Mouse (Mus musculus) liver, embryonic 15.5 days (tissue): ENCODE data around the gene Gsc2. TPM values are rescaled to one million over a fixed set of nuclear protein-coding genes. Genes with fewer than 3 reads are reported as not detected.

Experiments
- ATAC-seq: fragments of 200-750 bp; cut with Nextera tagmentation; 2 replicates; pipeline ENCODE4 v1.8.0; 2017; ENCODE audit warnings: moderate number of reproducible peaks, mild to moderate bottlenecking, moderate library complexity; ENCODE audit not compliant: insufficient read depth
- H3K27ac ChIP-seq: fragments of 300-500 bp; sonication (generic); replicated peaks from 2 replicates; pipeline ENCODE4 v1.5.1; 2015; ENCODE audit warnings: mild to moderate bottlenecking, inconsistent platforms
- H3K27me3 ChIP-seq: fragments of 300-500 bp; sonication (generic); 2 replicates; pipeline ENCODE4 v1.6.1; 2015; ENCODE audit warnings: mild to moderate bottlenecking, inconsistent platforms
- H3K36me3 ChIP-seq: fragments of 300-500 bp; sonication (generic); replicated peaks from 2 replicates; pipeline ENCODE4 v1.6.1; 2015; ENCODE audit warnings: moderate library complexity, mild to moderate bottlenecking, inconsistent platforms
- H3K4me1 ChIP-seq: fragments of 300-500 bp; sonication (generic); replicated peaks from 2 replicates; pipeline ENCODE4 v1.6.1; 2015; ENCODE audit warnings: inconsistent platforms
- H3K4me2 ChIP-seq: fragments of 300-500 bp; sonication (generic); 2 replicates; pipeline ENCODE4 v1.6.1; 2015; ENCODE audit warnings: moderate library complexity, mild to moderate bottlenecking, inconsistent platforms
- H3K4me3 ChIP-seq: fragments of 300-500 bp; sonication (generic); replicated peaks from 2 replicates; pipeline ENCODE4 v1.5.1; 2015; ENCODE audit warnings: mild to moderate bottlenecking, inconsistent platforms
- H3K9ac ChIP-seq: fragments of 300-500 bp; sonication (generic); 2 replicates; pipeline ENCODE4 v1.6.1; 2015; ENCODE audit warnings: moderate library complexity, mild to moderate bottlenecking, inconsistent platforms
- H3K9me3 ChIP-seq: fragments of 300-500 bp; sonication (generic); replicated peaks from 2 replicates; pipeline ENCODE4 v1.6.1; 2016; ENCODE audit warnings: inconsistent platforms
- WGBS: fragments of 180-500 bp; shearing (Covaris S2); methylation state at CpG from one replicate; pipeline ENCODE4 v1.1.7; 2015; ENCODE audit warnings: mixed read lengths; ENCODE audit not compliant: insufficient replicate concordance; 5-methylcytosine and 5-hydroxymethylcytosine counted together
- polyA plus RNA-seq: library from polyadenylated mRNA; unstranded; fragments of >200 nt; fragmentation: Nextera tagmentation; extraction: Ambion mirVana; gene quantifications from 2 replicates; pipeline ENCODE4 v1.2.1, GENCODE M21; 2015

Gsc2 gene
- polyA plus RNA-seq, 1 experiment from 2014 or later: not detected

- Histone ChIP-seq H3K36me3 (no peaks in the 10 kb centered on the region), H3K27me3 (no peaks in the 10 kb centered on the region), H3K27ac (peak overlapping the region; percentile 86), H3K4me2 (peak overlapping the region; percentile 49; the same call in 1 of the 2 replicates), H3K4me1 (peaks cover 37% of the 10 kb centered on the region), H3K9me3 (no peaks in the 10 kb centered on the region), H3K9ac (no peak overlapping the region), H3K4me3 (no peak overlapping the region)
- no peak for ATAC-seq
- WGBS: 27% methylated on average over 7 of the region's 7 CpGs
Measured at GRCm38 (mm10) chr16:17938187-17938586, 23.3 kb upstream of the Gsc2 start.

GRCm38 (mm10) chr16:17936776-17937175 is 21.9 kb upstream of the Gsc2 start:
- no peak for ATAC-seq
- Histone ChIP-seq H3K4me1 (peaks cover 41% of the 10 kb centered on the region), H3K27ac (no peak overlapping the region), H3K9me3 (no peaks in the 10 kb centered on the region), H3K36me3 (no peaks in the 10 kb centered on the region), H3K4me2 (no peak overlapping the region), H3K27me3 (no peaks in the 10 kb centered on the region), H3K4me3 (no peak overlapping the region), H3K9ac (no peak overlapping the region)
- WGBS: 70% methylated on average over 10 of the region's 10 CpGs

GRCm38 (mm10) chr16:17934445-17934910 is 19.6 kb upstream of the Gsc2 start:
- Histone ChIP-seq H3K27me3 (no peaks in the 10 kb centered on the region), H3K4me1 (peaks cover 43% of the 10 kb centered on the region), H3K27ac (peak overlapping the region; percentile 77), H3K9ac (no peak overlapping the region), H3K9me3 (no peaks in the 10 kb centered on the region), H3K36me3 (no peaks in the 10 kb centered on the region), H3K4me3 (no peak overlapping the region), H3K4me2 (no peak overlapping the region)
- no peak for ATAC-seq
- 22% methylated on average over 3 of the region's 3 CpGs for WGBS

GRCm38 (mm10) chr16:17933594-17934444 is 19.0 kb upstream of the Gsc2 start:
- Histone ChIP-seq H3K27me3 (no peaks in the 10 kb centered on the region), H3K4me3 (no peak overlapping the region), H3K4me1 (peaks cover 43% of the 10 kb centered on the region), H3K36me3 (no peaks in the 10 kb centered on the region), H3K9me3 (no peaks in the 10 kb centered on the region), H3K9ac (0 out of 2 replicates have a peak overlapping the region, but pooled peaks have one; percentile 12), H3K27ac (peak overlapping the region; percentile 77), H3K4me2 (0 out of 2 replicates have a peak overlapping the region, but pooled peaks have one; percentile 1)
- 22% methylated on average over 9 of the region's 9 CpGs for WGBS
- ATAC-seq: peak; percentile 69

GRCm38 (mm10) chr16:17931906-17932460 is 17.1 kb upstream of the Gsc2 start:
- H3K36me3 ChIP-seq: no peaks in the 10 kb centered on the region
- H3K27me3 ChIP-seq: no peaks in the 10 kb centered on the region
- no peak overlapping the region for H3K27ac ChIP-seq
- peaks cover 48% of the 10 kb centered on the region for H3K4me1 ChIP-seq
- no peak overlapping the region for H3K4me3 ChIP-seq
- no peaks in the 10 kb centered on the region for H3K9me3 ChIP-seq
- WGBS: 68% methylated on average over 5 of the region's 5 CpGs
- ATAC-seq: no peak
- H3K4me2 ChIP-seq: no peak overlapping the region
- no peak overlapping the region for H3K9ac ChIP-seq

GRCm38 (mm10) chr16:17929631-17930030 is 14.8 kb upstream of the Gsc2 start:
- H3K36me3 ChIP-seq: peaks cover 15% of the 10 kb centered on the region
- peak overlapping the region; percentile 14; the same call in 1 of the 2 replicates for H3K27ac ChIP-seq
- no peaks in the 10 kb centered on the region for H3K27me3 ChIP-seq
- ATAC-seq: no peak
- WGBS: 86% methylated on average over 2 of the region's 2 CpGs
- H3K9ac ChIP-seq: no peak overlapping the region
- H3K4me3 ChIP-seq: no peak overlapping the region
- no peaks in the 10 kb centered on the region for H3K9me3 ChIP-seq
- H3K4me1 ChIP-seq: peaks cover 62% of the 10 kb centered on the region
- no peak overlapping the region for H3K4me2 ChIP-seq

GRCm38 (mm10) chr16:17929211-17929610 is 14.4 kb upstream of the Gsc2 start:
- H3K27me3 ChIP-seq: no peaks in the 10 kb centered on the region
- peak overlapping the region; percentile 92 for H3K27ac ChIP-seq
- H3K4me3 ChIP-seq: no peak overlapping the region
- peaks cover 15% of the 10 kb centered on the region for H3K36me3 ChIP-seq
- H3K4me1 ChIP-seq: peaks cover 57% of the 10 kb centered on the region
- ATAC-seq: no peak
- H3K4me2 ChIP-seq: peak overlapping the region; percentile 100; the same call in 1 of the 2 replicates
- WGBS: 22% methylated on average over 2 of the region's 2 CpGs
- no peaks in the 10 kb centered on the region for H3K9me3 ChIP-seq
- no peak overlapping the region for H3K9ac ChIP-seq

GRCm38 (mm10) chr16:17928627-17929104 is 13.8 kb upstream of the Gsc2 start:
- Histone ChIP-seq H3K27me3 (no peaks in the 10 kb centered on the region), H3K4me1 (peaks cover 52% of the 10 kb centered on the region), H3K36me3 (peaks cover 15% of the 10 kb centered on the region), H3K9ac (peak overlapping the region; percentile 83), H3K4me2 (peak overlapping the region; percentile 100), H3K27ac (peak overlapping the region; percentile 92), H3K9me3 (no peaks in the 10 kb centered on the region), H3K4me3 (peak overlapping the region; percentile 91)
- WGBS: under 1% methylated on average over 9 of the region's 9 CpGs
- peak; percentile 59 for ATAC-seq

GRCm38 (mm10) chr16:17928087-17928580 is 13.3 kb upstream of the Gsc2 start, which contains the start of gene Slc25a1:
Slc25a1 (minus strand) TSS chr16:17928219.
- Histone ChIP-seq H3K4me3 (peak within 1 kb of the TSS; percentile 91), H3K4me2 (peak within 1 kb of the TSS; percentile 100), H3K36me3 (peaks cover 15% of the 10 kb centered on the region), H3K4me1 (peaks cover 50% of the 10 kb centered on the region), H3K9ac (peak within 1 kb of the TSS; percentile 83), H3K27me3 (no peaks in the 10 kb centered on the region), H3K9me3 (no peaks in the 10 kb centered on the region), H3K27ac (peak within 1 kb of the TSS; percentile 92)
- ATAC-seq: peak; percentile 84
- WGBS: under 1% methylated on average over 47 of the region's 47 CpGs

GRCm38 (mm10) chr16:17927351-17928082 is 12.7 kb upstream of the Gsc2 start:
- Histone ChIP-seq H3K4me1 (peaks cover 53% of the 10 kb centered on the region), H3K27me3 (no peaks in the 10 kb centered on the region), H3K9me3 (no peaks in the 10 kb centered on the region), H3K27ac (peak overlapping the region; percentile 92), H3K9ac (peak overlapping the region; percentile 83), H3K36me3 (peaks cover 15% of the 10 kb centered on the region), H3K4me2 (peak overlapping the region; percentile 100), H3K4me3 (peak overlapping the region; percentile 91)
- ATAC-seq: peak; percentile 19
- 2% methylated on average over 72 of the region's 72 CpGs for WGBS
